Mouse (Mus musculus): ENCODE data around the gene Astn1. TPM values are rescaled to one million over a fixed set of nuclear protein-coding genes. Genes with fewer than 3 reads are reported as not detected.

Astn1 gene
- total RNA-seq, 1 experiment from 2014 or later, result not detected

DNA sequence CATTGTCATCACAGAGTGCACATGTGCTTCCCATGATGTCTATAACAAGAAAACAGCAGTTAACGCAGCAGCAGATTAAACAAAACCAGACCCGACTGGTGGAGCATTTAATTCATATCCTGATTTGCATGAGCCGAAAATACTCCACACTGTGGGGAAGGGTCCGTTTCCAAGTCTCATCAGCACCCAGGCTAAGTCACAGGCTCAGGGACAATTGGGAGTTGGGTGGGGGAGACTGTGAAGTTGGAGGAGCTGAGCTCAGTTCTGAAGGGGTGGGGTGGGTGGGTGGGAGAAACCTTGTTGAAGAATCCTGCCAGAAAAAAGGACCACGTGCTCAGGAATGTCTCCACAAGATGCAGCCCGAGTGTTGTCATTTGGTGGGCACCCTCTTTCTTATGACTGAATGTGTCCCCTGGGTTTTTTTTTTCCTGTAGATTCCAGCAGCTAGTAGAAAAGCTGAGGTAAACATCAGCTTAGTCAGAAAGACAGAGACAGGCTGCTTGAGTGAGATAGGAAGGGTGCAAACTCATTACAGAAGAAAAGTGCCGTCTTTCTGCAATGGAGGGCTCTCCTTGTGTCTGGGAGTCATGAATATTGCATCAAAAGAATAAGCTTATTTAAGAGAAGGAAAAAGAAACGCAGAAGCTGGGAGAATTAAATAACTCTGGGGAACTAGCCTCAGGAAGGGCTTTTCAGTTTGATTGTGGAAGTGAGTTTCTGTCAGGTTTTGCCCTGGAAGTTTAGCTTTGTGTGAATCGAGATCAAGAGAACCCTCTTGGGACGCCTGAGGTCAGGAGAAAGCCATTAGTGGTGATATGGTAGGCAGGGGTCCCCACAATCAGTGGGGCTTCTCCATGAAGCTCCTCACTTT, 44.1 kb downstream of the Astn1 start:
- no peak for ATAC-seq (replicated peaks in 1 of 2; ENCODE audit: insufficient read depth in 1 of 2, low FRiP score in 2 of 2, low TSS enrichment in 1 of 2, low read depth in 1 of 2, poor library complexity in 2 of 2, severe bottlenecking in 2 of 2)

GRCm38 (mm10) chr1:158408124-158408523, 46.1 kb downstream of the Astn1 start:
- no peak for ATAC-seq (replicated peaks in 1 of 2; ENCODE audit: insufficient read depth in 1 of 2, low FRiP score in 2 of 2, low TSS enrichment in 1 of 2, low read depth in 1 of 2, poor library complexity in 2 of 2, severe bottlenecking in 2 of 2)

DNA sequence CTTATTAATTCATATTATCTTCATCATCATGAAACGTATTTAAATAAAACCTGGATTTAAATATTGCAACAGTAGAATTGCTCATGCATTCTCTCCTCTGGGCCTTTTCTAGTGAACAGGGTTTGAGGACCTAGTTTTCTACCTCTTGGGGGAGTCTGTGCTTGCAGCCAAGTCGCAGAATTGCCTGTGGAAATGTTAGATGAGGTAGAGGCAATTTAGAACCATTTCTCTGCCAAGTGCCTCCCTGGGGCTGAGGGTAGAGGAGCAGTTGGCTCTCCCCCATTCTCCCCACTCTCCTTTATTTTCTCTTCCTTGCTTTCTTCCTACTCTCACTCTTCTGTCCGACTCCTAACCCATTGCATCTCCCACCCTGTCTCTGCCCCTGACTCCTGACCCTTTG, 49.1 kb downstream of the Astn1 start:
- no peak for ATAC-seq (replicated peaks in 1 of 2; ENCODE audit: insufficient read depth in 1 of 2, low FRiP score in 2 of 2, low TSS enrichment in 1 of 2, low read depth in 1 of 2, poor library complexity in 2 of 2, severe bottlenecking in 2 of 2)

GRCm38 (mm10) chr1:158414198-158414597, 52.1 kb downstream of the Astn1 start:
- ATAC-seq (replicated peaks in 1 of 2; ENCODE audit: insufficient read depth in 1 of 2, low FRiP score in 2 of 2, low TSS enrichment in 1 of 2, low read depth in 1 of 2, poor library complexity in 2 of 2, severe bottlenecking in 2 of 2), result no peak

DNA sequence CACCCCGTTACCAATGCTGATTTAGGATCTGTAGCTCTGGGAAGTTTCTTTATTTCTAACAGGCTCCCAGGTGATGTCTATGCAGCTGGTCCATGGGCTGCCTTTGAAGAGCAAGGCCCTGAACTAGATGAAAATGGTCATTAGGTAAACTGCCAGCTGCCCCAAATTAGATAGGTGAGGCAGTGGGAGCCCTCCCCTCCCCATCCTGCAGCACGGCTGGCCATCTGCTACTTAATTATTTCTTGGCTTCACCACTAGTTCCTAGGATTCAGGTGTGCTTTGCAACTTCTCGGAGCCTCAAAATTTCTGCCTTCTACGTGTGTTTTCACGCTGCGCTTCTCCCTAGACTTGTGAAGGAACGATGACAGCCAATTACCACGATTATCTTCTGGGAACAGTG, 59.4 kb downstream of the Astn1 start:
- no peak for ATAC-seq (replicated peaks in 1 of 2; ENCODE audit: insufficient read depth in 1 of 2, low FRiP score in 2 of 2, low TSS enrichment in 1 of 2, low read depth in 1 of 2, poor library complexity in 2 of 2, severe bottlenecking in 2 of 2)

- no peak for ATAC-seq (replicated peaks in 1 of 2; ENCODE audit: insufficient read depth in 1 of 2, low FRiP score in 2 of 2, low TSS enrichment in 1 of 2, low read depth in 1 of 2, poor library complexity in 2 of 2, severe bottlenecking in 2 of 2)
These were observed 60.7 kb downstream of the Astn1 start for GRCm38 (mm10) chr1:158422739-158423138.

DNA sequence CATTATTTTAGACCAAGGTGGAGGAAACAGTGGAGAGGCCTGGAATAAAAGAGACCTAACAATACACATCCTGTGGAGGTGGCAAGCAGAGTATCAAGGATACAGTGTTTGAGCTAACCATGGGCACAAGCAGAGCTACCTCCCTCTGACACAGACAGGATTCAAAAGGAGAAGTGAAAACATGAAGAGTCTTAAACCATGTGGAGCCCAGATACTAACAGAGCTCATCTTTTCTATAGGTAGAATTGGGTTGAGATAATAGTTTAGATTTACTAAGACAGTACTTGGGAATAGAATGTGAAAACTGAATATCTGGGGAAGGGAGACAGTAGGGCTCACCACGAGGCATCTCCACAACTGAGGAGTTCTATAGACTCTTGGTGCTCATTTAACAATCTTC, 84.0 kb downstream of the Astn1 start:
- ATAC-seq (replicated peaks in 1 of 2; ENCODE audit: insufficient read depth in 1 of 2, low FRiP score in 2 of 2, low TSS enrichment in 1 of 2, low read depth in 1 of 2, poor library complexity in 2 of 2, severe bottlenecking in 2 of 2), result no peak

DNA sequence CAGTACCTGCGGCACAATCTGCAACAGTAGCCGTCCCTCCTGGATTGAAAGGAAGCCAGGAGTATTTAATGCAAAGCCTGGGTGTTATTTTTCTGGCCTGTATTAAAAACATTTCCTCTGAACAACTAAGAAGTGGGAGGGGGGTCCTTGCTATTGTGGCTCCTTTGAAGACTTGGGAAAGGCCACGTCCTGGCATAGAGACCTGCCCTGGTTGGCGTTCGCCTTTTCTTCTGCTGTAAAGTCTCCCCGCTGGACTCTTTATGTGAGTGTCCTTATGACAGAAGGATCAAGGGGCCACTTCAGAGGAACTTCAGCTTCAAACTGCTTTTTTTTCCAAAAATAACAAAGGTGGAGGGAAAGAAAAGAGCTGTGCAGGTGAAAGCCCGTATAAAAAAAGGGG, 85.9 kb downstream of the Astn1 start:
- ATAC-seq (replicated peaks in 1 of 2; ENCODE audit: insufficient read depth in 1 of 2, low FRiP score in 2 of 2, low TSS enrichment in 1 of 2, low read depth in 1 of 2, poor library complexity in 2 of 2, severe bottlenecking in 2 of 2), result no peak

DNA sequence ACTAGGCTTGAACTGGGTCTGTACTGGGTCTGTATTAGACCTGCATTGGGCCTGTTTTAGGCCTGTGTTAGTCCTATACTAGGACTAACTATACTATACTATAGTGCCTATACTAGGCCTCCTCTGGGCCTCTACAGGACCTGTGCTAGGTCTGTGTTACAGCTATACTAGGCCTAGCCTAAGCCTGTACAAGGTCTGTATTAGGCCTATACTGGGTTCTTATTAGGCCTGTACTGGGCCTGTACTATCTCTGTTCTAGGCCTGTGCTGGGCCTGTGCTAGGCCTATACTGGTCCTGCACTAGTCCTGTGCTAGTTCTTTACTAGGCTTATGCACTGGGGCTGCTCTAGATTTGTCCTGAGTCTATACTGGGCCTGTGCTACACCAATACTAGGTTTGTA, 90.6 kb downstream of the Astn1 start:
- ATAC-seq (replicated peaks in 1 of 2; ENCODE audit: insufficient read depth in 1 of 2, low FRiP score in 2 of 2, low TSS enrichment in 1 of 2, low read depth in 1 of 2, poor library complexity in 2 of 2, severe bottlenecking in 2 of 2), result no peak

DNA sequence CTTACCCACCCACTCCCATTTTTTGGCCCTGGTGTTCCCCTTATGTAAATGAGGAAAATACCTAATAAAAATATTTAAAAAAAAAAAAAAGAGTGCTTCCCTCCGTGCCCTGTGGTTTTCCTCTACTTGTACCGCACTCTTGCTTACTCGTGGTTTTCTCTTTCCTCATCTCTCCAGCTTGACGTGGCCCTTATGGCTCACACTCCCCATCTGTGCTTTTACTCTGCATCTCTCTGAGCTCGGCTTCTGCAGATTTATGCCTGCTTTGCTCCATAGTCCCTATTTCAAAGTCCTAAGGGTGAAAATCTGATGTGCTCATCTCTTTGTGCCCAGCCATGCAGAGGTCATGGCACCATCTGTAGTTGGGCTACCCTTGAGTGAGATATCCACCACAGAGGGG, 91.5 kb downstream of the Astn1 start:
- ATAC-seq (replicated peaks in 1 of 2; ENCODE audit: insufficient read depth in 1 of 2, low FRiP score in 2 of 2, low TSS enrichment in 1 of 2, low read depth in 1 of 2, poor library complexity in 2 of 2, severe bottlenecking in 2 of 2), result peak in 1 of 2 experiments; percentile 53; a peak in 1 of 4 replicates

DNA sequence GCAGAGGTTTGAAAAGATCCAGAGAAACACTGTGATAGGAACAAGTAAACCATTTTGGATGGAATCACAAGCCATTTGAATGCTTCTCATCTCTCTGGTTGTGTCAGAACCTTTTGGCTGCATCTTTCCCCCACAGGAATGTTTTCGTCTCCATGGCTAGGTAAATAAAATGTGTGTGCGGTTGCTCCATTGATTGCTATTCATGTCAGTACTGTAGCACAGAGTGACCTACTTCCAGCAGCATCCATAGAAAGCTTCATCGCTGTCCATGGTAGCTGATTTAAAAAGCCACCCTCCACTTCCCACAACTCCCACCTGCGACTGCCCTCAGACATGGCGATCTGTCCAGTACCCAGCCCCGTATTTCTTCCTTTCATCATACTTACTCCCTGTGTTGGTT, 101.9 kb downstream of the Astn1 start:
- ATAC-seq (replicated peaks in 1 of 2; ENCODE audit: insufficient read depth in 1 of 2, low FRiP score in 2 of 2, low TSS enrichment in 1 of 2, low read depth in 1 of 2, poor library complexity in 2 of 2, severe bottlenecking in 2 of 2), result no peak

DNA sequence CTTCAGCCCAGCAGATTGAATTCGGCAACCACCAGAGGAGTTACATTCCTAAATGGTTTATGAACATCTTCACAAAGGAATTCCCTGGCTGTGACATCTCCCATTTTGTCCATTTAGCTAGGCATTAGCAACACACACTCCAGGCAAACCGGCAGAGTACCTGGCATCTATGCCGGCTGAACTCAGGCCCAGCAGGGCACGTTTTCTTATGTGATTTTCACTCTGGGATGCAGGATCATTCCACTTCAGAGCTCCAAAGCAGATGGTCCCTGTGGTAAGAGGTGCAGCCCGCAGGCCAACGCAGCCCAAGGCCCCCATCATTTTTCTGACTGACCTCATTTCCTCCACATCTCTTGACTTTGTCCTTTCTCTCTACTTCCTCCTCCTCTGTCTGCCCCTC, 103.2 kb downstream of the Astn1 start:
- ATAC-seq (replicated peaks in 1 of 2; ENCODE audit: insufficient read depth in 1 of 2, low FRiP score in 2 of 2, low TSS enrichment in 1 of 2, low read depth in 1 of 2, poor library complexity in 2 of 2, severe bottlenecking in 2 of 2), result no peak

DNA sequence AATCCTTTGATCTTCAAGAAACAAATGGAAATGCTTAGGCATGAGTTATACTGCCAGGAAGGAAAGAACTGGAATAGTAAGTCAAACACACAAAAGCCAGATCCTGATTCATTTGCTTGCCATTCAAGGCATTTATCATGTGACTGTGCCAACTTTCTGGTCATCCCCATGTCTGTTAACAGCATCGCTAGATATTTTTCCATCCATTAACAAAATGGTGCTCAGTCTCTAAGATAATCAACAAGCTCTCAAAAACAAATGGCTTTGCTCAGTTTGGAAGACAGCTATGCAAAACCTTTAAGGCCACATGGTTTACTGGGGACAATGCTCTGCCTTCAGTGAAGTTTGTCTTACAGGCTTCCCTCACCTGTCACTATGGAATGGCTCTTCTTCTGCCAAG, 115.8 kb downstream of the Astn1 start:
- ATAC-seq (replicated peaks in 1 of 2; ENCODE audit: insufficient read depth in 1 of 2, low FRiP score in 2 of 2, low TSS enrichment in 1 of 2, low read depth in 1 of 2, poor library complexity in 2 of 2, severe bottlenecking in 2 of 2), result no peak

DNA sequence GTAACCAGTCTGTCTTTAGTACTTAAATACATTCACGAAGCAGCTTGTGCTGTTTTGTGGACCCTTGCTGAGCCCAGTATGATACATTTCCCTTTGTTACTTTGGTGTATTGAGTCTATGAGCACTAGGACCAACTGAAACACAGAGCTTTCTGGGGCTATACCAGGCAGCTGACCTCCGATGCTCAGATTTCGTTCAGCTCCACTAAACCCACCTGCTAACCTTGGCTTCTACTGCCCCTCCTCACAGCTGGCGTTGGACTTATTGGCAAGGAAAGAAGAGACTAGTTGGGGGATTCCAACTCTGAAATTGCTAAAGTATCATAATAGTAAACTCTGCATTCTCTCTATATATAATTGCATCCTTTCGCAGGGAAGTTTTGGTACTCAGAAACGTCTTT, 118.2 kb downstream of the Astn1 start:
- no peak for ATAC-seq (replicated peaks in 1 of 2; ENCODE audit: insufficient read depth in 1 of 2, low FRiP score in 2 of 2, low TSS enrichment in 1 of 2, low read depth in 1 of 2, poor library complexity in 2 of 2, severe bottlenecking in 2 of 2)

DNA sequence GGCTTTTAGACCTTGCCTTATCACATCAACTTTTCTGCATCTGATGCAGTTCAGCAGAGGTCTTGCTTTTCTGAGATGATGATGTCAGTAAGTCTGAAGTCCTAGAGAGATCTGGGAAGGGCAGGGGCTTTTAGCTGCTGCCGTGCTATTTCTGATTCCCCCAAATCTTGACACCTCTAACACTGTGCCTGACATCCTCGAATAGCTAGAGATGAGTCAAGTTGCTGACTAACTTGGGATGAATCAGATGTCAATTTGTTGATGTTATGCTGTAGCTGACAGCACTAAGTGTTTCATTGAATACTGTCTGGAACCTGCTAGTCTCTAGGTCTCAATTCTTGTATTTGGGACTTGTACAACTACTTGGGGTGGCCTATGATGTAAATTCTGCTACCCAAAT, 121.7 kb downstream of the Astn1 start:
- ATAC-seq (replicated peaks in 1 of 2; ENCODE audit: insufficient read depth in 1 of 2, low FRiP score in 2 of 2, low TSS enrichment in 1 of 2, low read depth in 1 of 2, poor library complexity in 2 of 2, severe bottlenecking in 2 of 2), result no peak

- ATAC-seq (replicated peaks in 1 of 2; ENCODE audit: insufficient read depth in 1 of 2, low FRiP score in 2 of 2, low TSS enrichment in 1 of 2, low read depth in 1 of 2, poor library complexity in 2 of 2, severe bottlenecking in 2 of 2), result no peak
These were observed 127.5 kb downstream of the Astn1 start for GRCm38 (mm10) chr1:158489521-158490021.

DNA sequence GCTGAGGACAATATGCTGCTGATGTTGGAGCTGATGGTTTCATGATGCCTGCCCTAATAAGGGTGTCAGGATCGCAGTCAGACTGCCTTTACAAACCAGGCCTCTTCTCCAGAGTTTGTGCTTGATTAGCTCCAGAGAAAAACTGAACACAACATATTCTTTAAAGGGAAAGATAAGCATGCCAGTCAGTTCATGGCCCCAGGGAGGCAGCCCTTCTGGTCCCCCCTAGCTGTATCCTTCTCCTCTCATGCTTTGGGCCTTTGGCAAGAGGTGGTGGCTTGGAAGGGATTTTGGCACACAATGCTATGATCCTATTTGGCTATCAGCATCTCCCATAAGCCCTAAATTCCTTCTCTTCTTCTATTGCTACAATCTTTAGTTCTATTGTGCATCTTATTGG, 128.1 kb downstream of the Astn1 start:
- no peak for ATAC-seq (replicated peaks in 1 of 2; ENCODE audit: insufficient read depth in 1 of 2, low FRiP score in 2 of 2, low TSS enrichment in 1 of 2, low read depth in 1 of 2, poor library complexity in 2 of 2, severe bottlenecking in 2 of 2)

DNA sequence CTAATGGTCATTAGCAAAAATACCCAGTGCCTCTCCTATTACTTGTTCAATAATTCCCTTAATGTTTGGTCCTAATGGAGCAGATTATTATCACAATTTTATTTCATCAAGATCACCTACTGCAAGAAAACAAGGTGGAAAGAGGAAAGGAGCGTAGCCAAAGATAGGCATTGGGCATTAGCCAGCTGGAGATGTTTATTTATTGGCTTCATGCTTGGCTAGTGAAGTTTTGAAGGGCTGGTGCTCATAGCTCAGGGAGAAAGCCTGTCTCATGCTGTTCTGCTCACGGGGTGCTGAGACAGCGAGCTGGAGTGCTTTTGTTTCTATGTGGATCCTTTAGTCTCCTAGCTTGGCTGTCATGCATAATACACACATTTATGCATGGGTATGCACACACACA, 131.2 kb downstream of the Astn1 start:
- no peak for ATAC-seq (replicated peaks in 1 of 2; ENCODE audit: insufficient read depth in 1 of 2, low FRiP score in 2 of 2, low TSS enrichment in 1 of 2, low read depth in 1 of 2, poor library complexity in 2 of 2, severe bottlenecking in 2 of 2)

DNA sequence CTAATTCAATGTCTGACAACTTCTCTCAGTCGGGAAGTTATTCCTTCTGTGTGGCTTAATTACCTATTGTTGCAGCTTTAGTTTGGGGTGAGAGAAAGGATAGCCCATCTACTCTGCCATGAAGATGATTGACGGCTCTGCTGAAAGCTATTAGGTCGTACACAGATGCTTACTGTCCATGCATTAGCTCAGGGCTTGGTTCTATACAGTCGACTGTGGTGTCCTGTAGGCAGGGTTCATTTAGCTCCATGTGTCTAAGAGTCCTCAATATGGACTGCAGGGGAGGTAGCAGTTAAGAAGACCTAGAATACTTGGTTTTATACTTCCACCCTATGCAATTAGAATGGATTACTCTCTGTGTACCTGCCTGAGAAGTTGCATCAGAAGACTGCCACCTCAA, 138.1 kb downstream of the Astn1 start:
- no peak for ATAC-seq (replicated peaks in 1 of 2; ENCODE audit: insufficient read depth in 1 of 2, low FRiP score in 2 of 2, low TSS enrichment in 1 of 2, low read depth in 1 of 2, poor library complexity in 2 of 2, severe bottlenecking in 2 of 2)
